Comparison of ENCODE assay signal across 8 mouse cellular contexts in genomic region chr7:135861409-135861805, GRCm38 (mm10).
A peak's percentile ranks its signal among the peaks of the same experiment; 100 is the strongest.
DNase-seq lines count a peak whose midpoint lies in the region; ATAC-seq lines count a peak whose summit lies in the region.
"Had no signal": no experiment of that assay in that cellular context is flagged by ENCODE, and none has a peak within 500 bp of the region (broad histone marks: within the 10 kb centered on the region; RNA-seq: fewer than 3 reads in every experiment).

No protein-coding gene starts in this region.

- H3K27me3 ChIP-seq in lung, embryonic 15.5 days: peaks cover 2% of the 10 kb centered on the region
- H3K27me3 ChIP-seq in limb, embryonic 15.5 days: no peaks in the 10 kb centered on the region; the same call in 1 of the 2 replicates
- no peaks in the 10 kb centered on the region; the same call in 1 of the 2 replicates for H3K27me3 ChIP-seq in hindbrain, embryonic 16.5 days (replicated peaks; ENCODE audit: control insufficient read depth, insufficient read depth, low read length)

- 31% methylated on average over 7 of the region's 7 CpGs for WGBS in lung, embryonic 15.5 days
- WGBS in limb, embryonic 15.5 days: 46% methylated on average over 7 of the region's 7 CpGs
- WGBS in hindbrain, embryonic 16.5 days: 57% methylated on average over 7 of the region's 7 CpGs

- no peak overlapping the region for H3K4me3 ChIP-seq in lung, embryonic 15.5 days
- no peak overlapping the region for H3K4me3 ChIP-seq in limb, embryonic 15.5 days
- H3K4me3 ChIP-seq in hindbrain, embryonic 16.5 days (ENCODE audit: low read length): no peak overlapping the region
- H3K4me3 ChIP-seq: megakaryocyte, embryonic 14.5 days had no signal

- H3K27ac ChIP-seq in lung, embryonic 15.5 days: peak overlapping the region; percentile 51
- H3K27ac ChIP-seq in limb, embryonic 15.5 days: peak overlapping the region; percentile 76; the same call in 1 of the 2 replicates
- no peak overlapping the region for H3K27ac ChIP-seq in hindbrain, embryonic 16.5 days (ENCODE audit: low read depth, low read length)

- H3K4me1 ChIP-seq in lung, embryonic 15.5 days: peaks cover 45% of the 10 kb centered on the region
- H3K4me1 ChIP-seq in limb, embryonic 15.5 days: peaks cover 41% of the 10 kb centered on the region
- H3K4me1 ChIP-seq in hindbrain, embryonic 16.5 days (ENCODE audit: control insufficient read depth, insufficient read depth, low read depth, low read length): peaks cover 9% of the 10 kb centered on the region
- H3K4me1 ChIP-seq: megakaryocyte, embryonic 14.5 days had no signal

- ATAC-seq in lung, embryonic 15.5 days (ENCODE audit: borderline replicate concordance, extremely low read depth, low FRiP score, low TSS enrichment): peak; percentile 43; the same call in 1 of the 2 replicates
- no peak for ATAC-seq in limb, embryonic 15.5 days (ENCODE audit: insufficient number of reproducible peaks, low FRiP score, low TSS enrichment, low read depth)
- ATAC-seq in hindbrain, embryonic 16.5 days: no peak

- no peaks in the 10 kb centered on the region for H3K36me3 ChIP-seq in lung, embryonic 15.5 days
- no peaks in the 10 kb centered on the region for H3K36me3 ChIP-seq in limb, embryonic 15.5 days
- H3K36me3 ChIP-seq in hindbrain, embryonic 16.5 days (ENCODE audit: control insufficient read depth, insufficient read depth, low read length): no peaks in the 10 kb centered on the region

- H3K4me2 ChIP-seq in lung, embryonic 15.5 days: peak overlapping the region; percentile 34
- H3K4me2 ChIP-seq in limb, embryonic 15.5 days: no peak overlapping the region
- no peak overlapping the region for H3K4me2 ChIP-seq in hindbrain, embryonic 16.5 days (ENCODE audit: low read length)

- no peak for DNase-seq in lung, adult 18-20 months
- DNase-seq in heart, postnatal 4 days: peak; percentile 42
- no peak for DNase-seq in spleen, postnatal 4 days (ENCODE audit: low spot score in 2 of 2)
- no peak for DNase-seq in cerebellum, adult 18-20 months

- no peak overlapping the region for H3K9ac ChIP-seq in lung, embryonic 15.5 days
- H3K9ac ChIP-seq in limb, embryonic 15.5 days: no peak overlapping the region
- no peak overlapping the region for H3K9ac ChIP-seq in hindbrain, embryonic 16.5 days (ENCODE audit: low read depth, low read length)

- no peaks in the 10 kb centered on the region for H3K9me3 ChIP-seq in lung, embryonic 15.5 days
- no peaks in the 10 kb centered on the region for H3K9me3 ChIP-seq in limb, embryonic 15.5 days
- no peaks in the 10 kb centered on the region for H3K9me3 ChIP-seq in hindbrain, embryonic 16.5 days (ENCODE audit: control insufficient read depth, low read length)
- H3K9me3 ChIP-seq: megakaryocyte, embryonic 14.5 days had no signal
